Mouse (Mus musculus) cortical plate, adult 2 months (tissue): ENCODE measurements at regions not wholly inside any gene's neighbourhood (a gene's known extent, or its start where the extent isn't known, plus 50 kb on each side); places are given as distances from the start of the nearest gene placed in this dataset.

Source experiments
- H3K27ac ChIP-seq: fragments of 200-500 bp; 2 replicates; pipeline ENCODE4 v1.5.1; 2012; ENCODE audit warnings: low read length, control low read depth, inconsistent platforms; ENCODE audit not compliant: insufficient read depth
- H3K4me1 ChIP-seq: fragments of 200-500 bp; 2 replicates; pipeline ENCODE4 v1.6.1; 2011; ENCODE audit warnings: low read length; ENCODE audit not compliant: control insufficient read depth, insufficient read depth
- H3K4me3 ChIP-seq: fragments of 200-500 bp; 2 replicates; pipeline ENCODE4 v1.5.1; 2011; ENCODE audit warnings: mild to moderate bottlenecking, low read length, control low read depth; ENCODE audit not compliant: insufficient read depth
- CTCF ChIP-seq: fragments of 200-500 bp; IDR thresholded peaks from 2 replicates; pipeline ENCODE4 v1.5.1; 2011; ENCODE audit warnings: mild to moderate bottlenecking, control low read depth, low read length; ENCODE audit not compliant: insufficient read depth; ENCODE audit errors: extremely low read depth
- POLR2A ChIP-seq: fragments of 200-500 bp; IDR thresholded peaks from 2 replicates; pipeline ENCODE4 v1.6.1; 2011; ENCODE audit warnings: mild to moderate bottlenecking, low read length, control low read depth; ENCODE audit not compliant: insufficient read depth; ENCODE audit errors: extremely low read depth

DNA sequence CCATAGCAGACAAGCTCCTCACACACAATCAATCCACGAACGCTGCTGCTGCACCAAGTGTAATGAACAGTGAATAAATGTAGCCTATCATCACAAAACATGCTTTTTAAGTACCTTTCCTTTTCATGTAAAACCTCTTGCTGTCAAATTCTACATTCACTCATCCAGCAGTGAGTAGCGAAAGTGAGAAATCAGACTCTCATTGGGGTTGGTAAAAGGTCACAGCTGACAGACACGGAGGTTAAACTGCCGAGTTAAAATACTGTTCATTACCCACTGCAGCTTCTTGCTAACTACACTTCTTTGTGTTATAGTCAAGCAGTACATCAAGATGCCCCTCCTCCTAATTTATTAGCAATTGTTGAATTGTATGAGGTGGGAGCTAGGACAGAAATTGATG lies 1055.8 kb upstream of the Nr2f1 start:
- Histone ChIP-seq H3K27ac (no peak overlapping the region), H3K4me3 (no peak overlapping the region), H3K4me1 (no peaks in the 10 kb centered on the region)
- no peak for TF ChIP-seq POLR2A
- TF ChIP-seq CTCF: no peak

DNA sequence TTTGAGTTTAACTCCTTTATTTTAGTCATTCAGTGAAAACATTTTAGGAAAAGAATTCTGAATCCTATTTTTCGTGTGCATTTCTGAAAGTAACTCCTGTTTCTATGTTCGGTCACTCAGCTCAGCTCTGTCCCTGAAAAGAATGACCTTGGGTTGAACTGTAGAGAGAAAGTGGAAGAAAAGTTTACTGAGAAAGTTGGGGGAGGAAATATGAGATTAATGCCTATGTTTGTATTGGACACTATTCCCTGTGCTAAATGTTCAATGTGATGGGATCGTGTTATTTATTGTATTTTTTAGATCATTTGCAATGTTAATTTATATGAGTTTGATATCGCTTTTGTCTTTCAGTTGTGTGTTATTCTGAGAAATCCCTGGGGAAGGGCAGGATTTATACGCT lies 1052.8 kb upstream of the Nr2f1 start:
- TF ChIP-seq CTCF (no peak), POLR2A (no peak)
- no peak overlapping the region for H3K27ac ChIP-seq
- no peaks in the 10 kb centered on the region for H3K4me1 ChIP-seq
- H3K4me3 ChIP-seq: no peak overlapping the region

DNA sequence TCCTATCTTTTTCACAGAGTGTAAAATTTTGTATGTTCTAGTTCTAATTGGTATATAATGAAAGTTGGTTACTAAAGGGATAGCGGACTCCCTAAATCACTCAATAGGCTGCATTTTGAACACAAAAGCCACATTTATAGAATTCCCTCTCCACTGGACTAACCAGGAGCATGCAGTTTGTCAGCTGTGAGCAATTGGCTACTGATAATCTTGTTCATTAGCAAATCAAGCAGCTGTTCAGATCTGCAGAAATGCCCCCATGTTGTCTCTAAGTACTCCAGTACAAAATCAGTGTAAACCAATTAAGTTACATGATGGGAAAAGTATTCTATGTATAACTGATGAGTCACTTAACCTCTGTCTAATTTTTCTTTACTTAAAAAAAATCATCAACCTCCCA lies 1051.7 kb upstream of the Nr2f1 start:
- Histone ChIP-seq H3K27ac (no peak overlapping the region), H3K4me3 (no peak overlapping the region), H3K4me1 (no peaks in the 10 kb centered on the region)
- TF ChIP-seq POLR2A (no peak), CTCF (no peak)
